Mouse (Mus musculus) lung, embryonic 14.5 days (tissue): ENCODE measurements around the gene Mogat2. TPM values are rescaled to one million over a fixed set of nuclear protein-coding genes. Genes with fewer than 3 reads are reported as not detected.

Source experiments
- ATAC-seq: fragments of 200-750 bp; cut with Nextera tagmentation; 2 replicates; pipeline ENCODE4 v1.8.0; 2017; ENCODE audit warnings: mild to moderate bottlenecking, moderate TSS enrichment, moderate library complexity; ENCODE audit not compliant: insufficient read depth
- DNase-seq: peaks from one replicate; pipeline ENCODE4 v3.0.0-alpha.2; 2015
- H3K27ac ChIP-seq: fragments of 300-500 bp; sonication (generic); 2 replicates; pipeline ENCODE4 v1.5.1; 2014; ENCODE audit warnings: low read depth, mild to moderate bottlenecking, moderate library complexity
- H3K27me3 ChIP-seq: fragments of 300-500 bp; sonication (generic); 2 replicates; pipeline ENCODE4 v1.6.1; 2014; ENCODE audit warnings: low read length, control low read depth; ENCODE audit not compliant: insufficient read depth
- H3K36me3 ChIP-seq: fragments of 300-500 bp; sonication (generic); 2 replicates; pipeline ENCODE4 v1.6.1; 2014; ENCODE audit warnings: control low read depth; ENCODE audit not compliant: insufficient read depth
- H3K4me1 ChIP-seq: fragments of 300-500 bp; sonication (generic); 2 replicates; pipeline ENCODE4 v1.6.1; 2014; ENCODE audit warnings: antibody characterized with exemption, control low read depth; ENCODE audit not compliant: insufficient read depth
- H3K4me2 ChIP-seq: fragments of 300-500 bp; sonication (generic); 2 replicates; pipeline ENCODE4 v1.6.1; 2014; ENCODE audit warnings: mild to moderate bottlenecking
- H3K4me3 ChIP-seq: fragments of 300-500 bp; sonication (generic); 2 replicates; pipeline ENCODE4 v1.5.1; 2014; ENCODE audit warnings: low read depth, low read length
- H3K9ac ChIP-seq: fragments of 300-500 bp; sonication (generic); 2 replicates; pipeline ENCODE4 v1.6.1; 2014
- H3K9me3 ChIP-seq: fragments of 300-500 bp; sonication (generic); 2 replicates; pipeline ENCODE4 v1.6.1; 2016; ENCODE audit warnings: low read depth, low read length, control low read depth
- CTCF ChIP-seq: IDR thresholded peaks from 2 replicates; pipeline ENCODE4 v1.5.1; 2016; ENCODE audit warnings: antibody characterized with exemption, low read depth
- WGBS: fragments of 180-500 bp; shearing (Covaris S2); extraction: QIAGEN DNeasy Blood & Tissue Kit; methylation state at CpG from one replicate; pipeline ENCODE4 v1.1.7; 2014; 5-methylcytosine and 5-hydroxymethylcytosine counted together
- polyA plus RNA-seq: library from polyadenylated mRNA; unstranded; fragments of >200 nt; fragmentation: Nextera tagmentation; extraction: Ambion mirVana; gene quantifications from 2 replicates; pipeline ENCODE4 v1.2.1, GENCODE M21; 2014

Gene Mogat2
- polyA plus RNA-seq, 1 experiment from 2014 or later, result 1.6 TPM

DNA sequence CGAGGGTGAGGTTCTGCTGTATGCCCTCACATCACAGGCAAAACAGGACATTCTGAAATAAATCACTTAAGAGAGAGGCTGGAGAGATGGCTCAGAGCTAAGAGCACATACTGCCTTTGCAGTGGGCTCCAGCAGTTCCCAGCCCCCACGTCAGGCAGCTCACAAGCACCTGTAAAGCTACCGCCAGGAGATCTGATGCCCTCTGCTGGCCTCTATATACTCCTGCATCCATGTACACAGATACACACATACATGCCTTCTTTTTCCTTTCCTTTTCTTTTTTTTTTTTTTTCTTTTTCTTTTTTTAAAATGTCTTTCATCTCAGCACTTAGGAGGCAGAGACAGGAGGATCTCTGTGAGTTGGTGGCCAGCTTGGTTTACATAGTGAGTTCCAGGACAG is 23.5 kb upstream of the Mogat2 start:
- H3K36me3 ChIP-seq, result no peaks in the 10 kb centered on the region
- no peaks in the 10 kb centered on the region for H3K4me1 ChIP-seq
- no peak overlapping the region for H3K27ac ChIP-seq
- no peaks in the 10 kb centered on the region for H3K9me3 ChIP-seq
- H3K27me3 ChIP-seq, result peaks cover 12% of the 10 kb centered on the region
- H3K9ac ChIP-seq, result no peak overlapping the region
- no peak overlapping the region for H3K4me3 ChIP-seq
- H3K4me2 ChIP-seq, result no peak overlapping the region
- WGBS, result 44% methylated on average over 3 of the region's 3 CpGs
- ATAC-seq (no peak), DNase-seq (no peak)
- TF ChIP-seq CTCF, result peak; percentile 41

DNA sequence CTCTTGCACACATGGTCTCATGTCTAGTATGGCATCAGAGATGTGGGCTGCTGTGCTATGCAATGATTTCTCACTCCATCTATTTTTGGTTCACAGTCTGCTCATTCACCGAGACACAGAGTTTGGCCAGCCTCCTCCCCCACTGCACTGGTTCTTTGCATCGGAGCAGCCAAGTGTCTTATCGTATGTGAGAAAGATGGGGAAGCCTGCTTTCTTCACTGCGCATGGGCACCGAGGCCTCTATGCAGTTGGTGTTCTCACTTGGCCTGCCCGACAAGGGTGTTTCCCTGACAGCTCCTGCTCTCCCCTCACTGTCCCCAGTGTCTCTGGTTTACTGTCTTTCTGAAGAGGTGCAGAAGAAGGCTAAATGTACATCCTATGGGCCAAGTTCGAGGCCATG is 16.6 kb upstream of the Mogat2 start:
- WGBS, result 66% methylated on average over 7 of the region's 7 CpGs
- TF ChIP-seq CTCF, result no peak
- ATAC-seq, result no peak

DNA sequence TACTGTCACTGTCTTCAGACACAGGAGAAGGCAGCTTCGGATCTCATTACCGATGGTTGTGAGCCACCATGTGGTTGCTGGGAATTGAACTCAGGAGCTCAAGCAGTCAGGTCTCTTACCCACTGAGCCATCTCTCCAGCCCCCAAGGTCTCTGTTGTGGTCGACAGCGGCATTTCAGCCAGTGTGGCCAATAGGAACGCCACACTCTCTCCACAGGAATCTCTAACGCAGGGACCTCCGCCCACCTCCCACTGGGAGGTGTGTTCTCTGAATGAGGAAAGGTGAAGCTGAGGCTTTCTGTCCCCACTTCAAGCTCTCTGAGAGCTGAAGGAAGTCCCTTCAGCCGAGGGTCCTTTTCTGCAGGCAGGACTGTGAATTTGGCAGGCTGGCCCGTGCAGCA is 12.0 kb upstream of the Mogat2 start:
- Histone ChIP-seq H3K9me3 (no peaks in the 10 kb centered on the region), H3K4me2 (no peak overlapping the region), H3K4me3 (no peak overlapping the region), H3K27me3 (peaks cover 18% of the 10 kb centered on the region), H3K9ac (no peak overlapping the region), H3K4me1 (no peaks in the 10 kb centered on the region), H3K27ac (no peak overlapping the region), H3K36me3 (no peaks in the 10 kb centered on the region)
- DNase-seq (no peak), ATAC-seq (no peak)
- TF ChIP-seq CTCF, result no peak
- WGBS, result 28% methylated on average over 9 of the region's 9 CpGs

More for the DNA sequence above, 16.6 kb upstream of the Mogat2 start:
- no peak overlapping the region for H3K4me3 ChIP-seq
- no peak overlapping the region for H3K9ac ChIP-seq
- H3K27ac ChIP-seq, result no peak overlapping the region
- H3K27me3 ChIP-seq, result no peaks in the 10 kb centered on the region
- DNase-seq, result peak; percentile 7
- H3K9me3 ChIP-seq, result no peaks in the 10 kb centered on the region
- H3K4me2 ChIP-seq, result no peak overlapping the region
- no peaks in the 10 kb centered on the region for H3K4me1 ChIP-seq
- H3K36me3 ChIP-seq, result no peaks in the 10 kb centered on the region

DNA sequence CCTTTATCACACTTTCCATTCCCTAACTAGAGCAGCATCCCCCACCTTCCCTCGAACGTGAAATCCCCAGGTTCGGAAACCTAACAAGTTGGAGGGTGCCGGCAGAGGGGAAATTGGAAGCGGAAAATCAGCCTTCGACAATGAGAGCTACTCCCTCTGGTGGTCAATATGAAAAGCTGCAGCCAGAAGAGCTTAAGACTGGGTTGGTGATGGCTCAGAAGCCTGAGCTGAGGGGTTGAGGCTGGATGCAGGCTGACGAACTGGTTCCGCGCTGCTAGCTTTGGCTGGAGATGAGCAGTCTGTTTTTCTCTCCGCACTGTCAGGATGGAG is 11.1 kb upstream of the Mogat2 start:
- H3K27me3 ChIP-seq, result peaks cover 18% of the 10 kb centered on the region
- no peak overlapping the region for H3K9ac ChIP-seq
- peak overlapping the region; percentile 36 for H3K4me3 ChIP-seq
- H3K4me2 ChIP-seq, result peak overlapping the region; percentile 71
- DNase-seq, result peak; percentile 95
- 2% methylated on average over 10 of the region's 10 CpGs for WGBS
- no peak overlapping the region for H3K27ac ChIP-seq
- no peaks in the 10 kb centered on the region for H3K4me1 ChIP-seq
- no peaks in the 10 kb centered on the region for H3K36me3 ChIP-seq
- ATAC-seq, result peak; percentile 80
- peak; percentile 95 for TF ChIP-seq CTCF
- no peaks in the 10 kb centered on the region for H3K9me3 ChIP-seq

DNA sequence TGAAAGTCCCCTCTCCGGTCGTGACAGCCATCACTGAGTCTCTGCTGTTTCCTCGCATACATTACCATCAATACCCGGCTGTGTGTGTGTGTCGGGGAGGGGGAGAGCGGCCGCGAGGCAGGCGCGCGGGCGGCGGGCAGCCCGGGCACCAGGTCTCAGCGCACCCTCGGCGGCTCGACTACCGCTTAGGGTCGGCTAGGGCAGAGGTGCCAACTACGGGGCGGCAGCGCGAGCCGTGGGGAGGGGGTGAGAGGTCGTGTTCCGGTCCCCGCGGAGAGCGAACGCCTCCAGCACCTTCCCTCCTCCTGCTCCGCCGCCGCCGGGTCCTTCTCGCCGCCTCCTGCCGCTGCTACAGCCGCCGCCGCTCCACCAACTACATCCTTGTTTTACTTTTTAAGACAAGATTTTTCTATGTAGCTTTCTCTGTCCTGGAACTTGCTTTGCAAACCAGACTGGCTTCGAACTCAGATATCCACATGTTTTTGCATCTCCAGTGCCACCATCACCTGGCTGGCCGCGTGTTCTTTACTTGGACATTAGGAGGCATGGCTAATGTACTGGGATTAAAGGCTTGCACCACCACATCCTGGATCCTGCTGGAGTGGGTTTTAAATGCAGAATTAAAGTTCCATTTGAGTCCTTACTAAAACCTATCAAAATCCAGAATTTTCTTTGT is 10.6 kb upstream of the Mogat2 start:
- H3K9me3 ChIP-seq, result no peaks in the 10 kb centered on the region
- ATAC-seq, result peak; percentile 58
- H3K4me1 ChIP-seq, result no peaks in the 10 kb centered on the region
- DNase-seq, result peak; percentile 36
- H3K4me2 ChIP-seq, result peak overlapping the region; percentile 71
- H3K27ac ChIP-seq, result no peak overlapping the region
- no peaks in the 10 kb centered on the region for H3K36me3 ChIP-seq
- peaks cover 18% of the 10 kb centered on the region for H3K27me3 ChIP-seq
- H3K4me3 ChIP-seq, result peak overlapping the region; percentile 36
- WGBS, result under 1% methylated on average over 37 of the region's 44 CpGs
- TF ChIP-seq CTCF, result no peak
- peak overlapping the region; percentile 16; the same call in 1 of the 2 replicates for H3K9ac ChIP-seq

DNA sequence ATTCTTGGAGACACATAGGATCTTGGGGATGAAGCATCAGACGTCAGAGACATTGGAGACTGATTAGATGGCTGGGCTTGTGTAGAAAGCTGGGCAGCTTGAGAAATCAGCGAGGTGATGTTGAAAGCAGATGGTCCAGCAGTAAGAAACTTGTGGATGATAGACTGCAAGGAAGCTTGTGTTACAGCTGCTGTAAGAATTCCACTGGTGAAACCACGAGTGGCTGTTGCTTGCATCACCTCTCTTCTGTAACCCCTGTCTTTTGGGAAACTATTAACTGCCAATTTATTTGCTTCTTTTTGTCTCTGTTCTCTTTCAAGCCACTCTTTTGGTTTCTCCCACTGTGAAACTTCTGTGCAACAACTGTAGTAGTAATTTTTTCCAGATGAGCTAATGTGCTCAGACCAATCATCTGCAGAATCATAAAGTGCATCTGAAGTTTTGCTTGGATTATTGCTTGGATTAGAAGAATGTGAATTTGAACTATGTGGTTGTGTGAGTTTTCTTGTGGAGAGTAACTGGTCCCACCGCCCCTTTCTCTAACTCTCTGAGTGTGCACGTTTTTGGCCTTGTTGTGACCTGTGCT is 9.8 kb upstream of the Mogat2 start:
- TF ChIP-seq CTCF, result no peak
- no peak overlapping the region for H3K9ac ChIP-seq

DNA sequence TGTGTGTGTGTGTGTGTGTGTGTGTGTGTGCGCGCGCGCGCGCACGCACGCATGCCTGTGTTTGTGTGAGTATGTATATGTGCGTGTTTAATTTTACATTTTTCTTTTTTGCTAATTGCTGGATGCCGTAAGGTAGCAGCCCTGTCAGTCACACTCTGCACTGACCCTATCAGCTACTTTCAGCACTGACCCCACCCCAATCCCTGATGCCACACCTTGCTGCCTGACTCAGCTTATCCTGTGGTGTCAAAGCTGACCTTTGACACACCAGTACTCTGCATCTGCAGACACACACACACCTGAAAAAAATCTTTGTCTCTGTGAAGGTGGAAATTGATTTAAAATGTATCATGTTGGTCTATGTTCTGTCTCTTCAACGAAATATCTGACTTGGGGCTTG is 3.7 kb upstream of the Mogat2 start:
- ATAC-seq (no peak), DNase-seq (no peak)
- peaks cover 7% of the 10 kb centered on the region; the same call in 1 of the 2 replicates for H3K4me1 ChIP-seq
- H3K36me3 ChIP-seq, result no peaks in the 10 kb centered on the region
- H3K4me3 ChIP-seq, result no peak overlapping the region
- TF ChIP-seq CTCF, result no peak
- H3K9ac ChIP-seq, result no peak overlapping the region
- H3K27me3 ChIP-seq, result peaks cover 8% of the 10 kb centered on the region
- H3K27ac ChIP-seq, result no peak overlapping the region
- WGBS, result 92% methylated on average over 11 of the region's 11 CpGs
- H3K9me3 ChIP-seq, result no peaks in the 10 kb centered on the region
- H3K4me2 ChIP-seq, result no peak overlapping the region

More for the DNA sequence above, 9.8 kb upstream of the Mogat2 start:
- no peaks in the 10 kb centered on the region for H3K36me3 ChIP-seq
- peaks cover 18% of the 10 kb centered on the region for H3K27me3 ChIP-seq
- no peak overlapping the region for H3K27ac ChIP-seq
- ATAC-seq (no peak), DNase-seq (no peak)
- no peak overlapping the region for H3K4me2 ChIP-seq
- no peaks in the 10 kb centered on the region for H3K4me1 ChIP-seq
- no peak overlapping the region for H3K4me3 ChIP-seq
- H3K9me3 ChIP-seq, result no peaks in the 10 kb centered on the region
- 33% methylated on average over 5 of the region's 5 CpGs for WGBS
